Mouse (Mus musculus) C2C12 (cell line): ENCODE measurements around the gene Efl1. TPM values are rescaled to one million over a fixed set of nuclear protein-coding genes. Genes with fewer than 3 reads are reported as not detected.
A peak's percentile ranks its signal among the peaks of the same experiment; 100 is the strongest.

Experiments
- H3K27me3 ChIP-seq: one replicate; pipeline ENCODE4 v1.6.1; 2011; ENCODE audit not compliant: control insufficient read depth, insufficient read depth, insufficient read length
- H3K36me3 ChIP-seq: one replicate; pipeline ENCODE4 v1.6.1; 2011; ENCODE audit not compliant: control insufficient read depth, insufficient read depth
- H3K4me3 ChIP-seq: one replicate; pipeline ENCODE4 v1.5.1; 2011; ENCODE audit warnings: mild to moderate bottlenecking, control low read depth; ENCODE audit not compliant: poor library complexity, insufficient read depth, severe bottlenecking
- H3K79me2 ChIP-seq: one replicate; pipeline ENCODE4 v1.6.1; 2011; ENCODE audit not compliant: control insufficient read depth, insufficient read depth
- H3K79me3 ChIP-seq: one replicate; pipeline ENCODE4 v1.6.1; 2011; ENCODE audit warnings: low read depth, control low read depth
- H3ac ChIP-seq: one replicate; pipeline ENCODE3; 2011; ENCODE audit warnings: low read depth; ENCODE audit not compliant: control insufficient read depth, insufficient read length
- CEBPB ChIP-seq: IDR thresholded peaks from one replicate; pipeline ENCODE4 v1.6.1; 2011; ENCODE audit warnings: low read depth, mild to moderate bottlenecking, control low read depth, moderate library complexity
- CTCF ChIP-seq: IDR thresholded peaks from one replicate; pipeline ENCODE4 v1.5.1; 2011; ENCODE audit not compliant: control insufficient read depth, insufficient read depth, insufficient read length
- FOSL1 ChIP-seq: IDR thresholded peaks from one replicate; pipeline ENCODE4 v1.8.0; 2011; ENCODE audit warnings: mild to moderate bottlenecking, low read length; ENCODE audit not compliant: poor library complexity, insufficient read depth, severe bottlenecking
- MAX ChIP-seq: IDR thresholded peaks from one replicate; pipeline ENCODE4 v1.6.1; 2011; ENCODE audit warnings: mild to moderate bottlenecking, control low read depth
- MYOD1 ChIP-seq: IDR thresholded peaks from one replicate; pipeline ENCODE4 v1.6.1; 2011; ENCODE audit warnings: low read depth; ENCODE audit not compliant: control insufficient read depth, insufficient read length
- MYOG ChIP-seq: IDR thresholded peaks from one replicate; pipeline ENCODE4 v1.6.1; 2011; ENCODE audit not compliant: control insufficient read depth, insufficient read length; ENCODE audit errors: extremely low read depth
- USF1 ChIP-seq: IDR thresholded peaks from one replicate; pipeline ENCODE4 v1.6.1; 2011; ENCODE audit warnings: low read depth, mild to moderate bottlenecking, control low read depth, moderate library complexity
- polyA plus RNA-seq: library from polyadenylated mRNA; unstranded; fragments of >200 nt; fragmentation: generic; extraction: Trizol; gene quantifications from one replicate; pipeline ENCODE4 v1.2.1, GENCODE M21; 2012; ENCODE audit warnings: missing spikeins

Efl1 gene
- polyA plus RNA-seq, 1 experiment, result 9.9 TPM

DNA sequence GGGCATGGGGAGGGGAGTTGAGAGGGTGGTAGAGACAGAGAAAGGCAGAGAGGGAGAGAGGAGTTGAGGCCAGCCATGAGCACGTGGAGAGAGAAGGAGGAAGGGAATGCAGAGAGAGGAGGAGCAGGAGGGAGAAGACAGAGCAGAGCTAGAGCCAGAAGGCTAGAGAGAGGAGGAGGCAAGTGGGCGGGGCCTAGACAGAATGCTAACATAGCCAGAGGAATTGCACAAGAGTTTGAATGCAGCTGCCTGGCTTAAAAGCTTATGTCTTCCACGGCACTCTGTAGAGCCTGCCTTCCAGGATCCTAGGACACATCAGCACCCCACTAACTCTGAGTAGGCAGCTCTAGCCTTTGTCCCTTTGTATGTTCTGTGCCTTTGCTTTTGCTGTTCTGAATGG is 40.3 kb downstream of the Efl1 start:
- H3K36me3 ChIP-seq, result peaks cover 28% of the 10 kb centered on the region
- no peaks in the 10 kb centered on the region for H3K79me2 ChIP-seq
- no peaks in the 10 kb centered on the region for H3K27me3 ChIP-seq
- no peak overlapping the region for H3K4me3 ChIP-seq
- H3K79me3 ChIP-seq, result no peaks in the 10 kb centered on the region
- TF ChIP-seq CEBPB (peak; percentile 2), MAX (no peak)
- H3ac ChIP-seq, result no peak overlapping the region

DNA sequence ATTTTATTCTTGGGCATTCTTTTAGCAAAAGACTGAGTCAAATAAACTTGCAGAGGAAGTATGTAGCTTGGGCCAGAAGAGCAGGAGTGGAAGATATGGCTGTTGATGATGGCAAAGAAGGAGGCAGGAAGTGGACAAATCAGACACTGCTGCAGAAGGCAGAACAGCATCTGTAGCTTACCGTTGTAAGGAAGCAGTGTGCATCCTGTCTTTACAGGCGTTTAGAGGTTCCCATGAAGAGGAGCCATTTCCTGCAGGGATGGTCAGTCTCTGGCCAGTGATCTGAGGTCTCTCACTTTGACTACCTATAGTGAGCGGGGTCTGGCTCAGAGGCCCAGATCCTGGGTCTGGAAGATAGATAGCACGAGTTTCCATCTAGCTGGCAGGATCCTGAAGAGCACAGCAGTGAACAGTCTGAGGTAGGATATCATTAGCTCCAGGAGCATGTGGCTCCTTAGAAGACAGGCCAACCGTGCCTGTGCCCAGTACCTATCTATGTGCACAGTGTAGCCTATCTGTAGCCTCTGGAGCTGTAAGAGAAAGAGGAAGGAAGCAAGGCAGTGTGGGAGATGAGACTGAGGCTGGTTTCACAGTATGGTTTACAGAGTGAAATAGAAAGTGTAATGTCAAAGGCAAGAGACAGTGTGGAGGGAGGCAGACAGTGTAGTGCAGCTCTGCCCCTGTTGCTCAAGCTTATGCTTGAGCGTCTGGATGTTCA is 42.8 kb downstream of the Efl1 start:
- Histone ChIP-seq H3K79me2 (no peaks in the 10 kb centered on the region), H3K27me3 (no peaks in the 10 kb centered on the region), H3ac (no peak overlapping the region), H3K79me3 (no peaks in the 10 kb centered on the region), H3K4me3 (no peak overlapping the region), H3K36me3 (peaks cover 27% of the 10 kb centered on the region)
- TF ChIP-seq MAX, result no peak
- no peak for TF ChIP-seq CTCF
- TF ChIP-seq CEBPB, result no peak
- no peak for TF ChIP-seq USF1
- no peak for TF ChIP-seq FOSL1
- TF ChIP-seq MYOG, result no peak
- TF ChIP-seq MYOD1, result no peak

DNA sequence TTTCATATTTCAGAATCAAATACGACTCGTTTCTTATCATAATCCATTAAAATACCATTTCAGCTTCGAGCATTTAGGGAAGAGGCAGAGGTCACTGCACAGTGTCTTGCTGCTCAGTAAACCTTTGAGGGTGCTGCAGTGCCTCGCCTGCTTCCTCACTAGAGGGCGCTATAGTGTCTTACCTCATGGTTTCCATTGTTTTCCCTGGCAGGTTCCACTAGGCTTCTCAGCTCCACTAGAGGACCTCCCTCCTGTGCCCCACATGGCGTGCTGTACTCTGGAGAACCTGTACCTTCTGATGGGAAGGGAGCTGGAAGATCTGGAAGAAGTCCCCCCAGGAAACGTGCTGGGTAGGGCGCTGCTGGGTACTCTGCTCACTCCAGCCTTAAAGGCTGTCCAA is 49.3 kb downstream of the Efl1 start:
- H3K36me3 ChIP-seq, result peaks cover 50% of the 10 kb centered on the region
- no peaks in the 10 kb centered on the region for H3K79me3 ChIP-seq
- H3K27me3 ChIP-seq, result no peaks in the 10 kb centered on the region

DNA sequence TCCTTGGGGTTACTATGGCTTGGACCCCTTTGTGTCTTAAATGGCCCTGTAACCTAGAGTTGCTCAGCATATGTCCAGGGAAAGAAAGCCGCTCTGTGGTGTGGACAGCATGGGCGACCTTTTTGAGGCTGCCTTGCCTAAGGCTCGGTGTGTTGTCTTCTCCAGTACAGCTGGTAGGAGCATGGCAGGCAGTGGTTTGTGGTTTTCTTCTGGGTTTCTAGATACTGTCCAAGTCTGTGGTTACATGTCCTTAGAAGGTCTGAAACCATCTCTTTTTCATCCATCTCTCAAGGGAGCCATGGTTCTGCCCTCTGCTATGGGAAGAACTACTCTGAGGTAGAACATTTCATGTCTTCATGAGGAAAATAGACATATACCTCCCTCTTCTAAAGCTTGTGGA is 50.6 kb downstream of the Efl1 start:
- H3K36me3 ChIP-seq, result peaks cover 39% of the 10 kb centered on the region
- no peak overlapping the region for H3K4me3 ChIP-seq
- H3K79me2 ChIP-seq, result no peaks in the 10 kb centered on the region
- H3ac ChIP-seq, result no peak overlapping the region
- H3K79me3 ChIP-seq, result no peaks in the 10 kb centered on the region
- no peaks in the 10 kb centered on the region for H3K27me3 ChIP-seq
- TF ChIP-seq USF1 (no peak), MYOG (no peak), CTCF (no peak), FOSL1 (no peak), CEBPB (no peak), MYOD1 (no peak), MAX (no peak)

More for the DNA sequence above, 49.3 kb downstream of the Efl1 start:
- no peak overlapping the region for H3K4me3 ChIP-seq
- no peak overlapping the region for H3ac ChIP-seq
- TF ChIP-seq MYOG (no peak), CTCF (no peak), MAX (no peak), MYOD1 (no peak), CEBPB (no peak), USF1 (no peak), FOSL1 (no peak)
- H3K79me2 ChIP-seq, result no peaks in the 10 kb centered on the region

DNA sequence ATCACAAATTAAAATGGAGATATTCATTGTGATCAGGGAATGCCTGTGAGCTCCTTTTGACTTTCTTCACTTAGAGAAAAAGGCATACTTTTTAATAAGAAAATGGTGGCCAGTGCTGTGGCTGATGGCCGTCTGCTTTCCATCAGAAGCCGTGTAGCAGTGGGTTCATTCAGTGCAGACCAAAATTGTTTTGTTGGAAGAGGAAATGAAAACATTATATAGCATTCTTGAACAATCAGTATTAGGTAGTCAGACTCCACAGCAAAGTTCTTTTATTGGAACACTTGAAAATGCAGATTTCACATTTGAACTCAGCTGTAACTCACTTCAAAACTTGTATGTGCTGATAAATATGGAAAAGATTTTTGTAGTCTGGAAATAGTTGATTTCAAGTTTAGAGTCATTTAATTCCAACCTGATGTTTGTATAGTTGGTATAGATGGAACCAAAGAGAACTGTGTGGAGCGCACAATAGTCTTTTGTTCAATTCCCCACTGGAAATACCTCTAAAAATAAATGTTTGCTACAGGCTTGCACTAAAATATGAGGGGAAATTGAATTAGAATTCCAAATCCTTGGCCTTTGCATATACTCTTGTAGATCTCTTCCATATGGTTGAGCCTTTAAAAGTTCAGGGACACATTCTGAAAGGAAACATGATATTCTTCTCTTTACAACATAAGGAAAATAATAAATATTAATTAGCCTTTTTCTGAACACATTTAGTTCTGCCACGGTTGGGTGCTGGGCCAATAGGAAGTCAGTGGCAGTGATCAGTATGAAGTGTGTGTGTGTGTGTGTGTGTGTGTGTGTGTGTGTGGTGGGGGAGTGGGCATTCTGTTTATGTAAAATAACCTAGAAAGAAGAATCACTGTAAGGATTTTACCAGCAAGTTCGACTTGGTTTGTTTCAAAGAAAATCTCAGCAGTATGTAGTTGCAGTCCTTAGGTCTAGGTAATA is 54.2 kb downstream of the Efl1 start:
- TF ChIP-seq MYOG, result no peak
- TF ChIP-seq CTCF, result no peak
- no peak for TF ChIP-seq MYOD1
- no peak for TF ChIP-seq CEBPB
- no peak for TF ChIP-seq FOSL1
- no peak for TF ChIP-seq MAX
- TF ChIP-seq USF1, result no peak
- H3K36me3 ChIP-seq, result peaks cover 19% of the 10 kb centered on the region
- no peaks in the 10 kb centered on the region for H3K79me3 ChIP-seq
- no peak overlapping the region for H3K4me3 ChIP-seq
- no peaks in the 10 kb centered on the region for H3K79me2 ChIP-seq
- H3K27me3 ChIP-seq, result no peaks in the 10 kb centered on the region
- no peak overlapping the region for H3ac ChIP-seq

DNA sequence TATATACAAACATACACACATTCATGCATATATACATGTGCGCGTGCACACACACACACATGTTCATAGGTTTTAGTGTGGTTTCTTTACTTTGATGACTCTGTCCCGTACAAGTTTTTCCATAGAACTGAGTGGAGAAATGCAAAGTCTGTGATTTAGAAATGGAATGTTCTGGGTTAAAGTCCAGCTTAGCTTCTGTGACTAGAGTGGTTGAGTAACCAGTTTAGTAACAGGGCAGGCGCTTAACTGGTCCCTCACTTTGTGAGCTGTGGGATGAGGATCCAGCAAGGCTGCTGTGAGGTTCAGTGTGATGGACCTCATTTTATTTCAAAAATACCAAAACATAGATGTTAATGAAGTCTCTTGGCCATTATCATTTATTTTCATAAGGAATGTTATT is 60.8 kb downstream of the Efl1 start:
- Histone ChIP-seq H3ac (no peak overlapping the region), H3K36me3 (no peaks in the 10 kb centered on the region), H3K27me3 (no peaks in the 10 kb centered on the region), H3K79me2 (no peaks in the 10 kb centered on the region), H3K4me3 (no peak overlapping the region), H3K79me3 (no peaks in the 10 kb centered on the region)
- TF ChIP-seq CEBPB, result no peak
- TF ChIP-seq MYOD1, result no peak
- TF ChIP-seq FOSL1, result no peak
- TF ChIP-seq USF1, result no peak
- TF ChIP-seq MYOG, result no peak
